Mouse (Mus musculus): ENCODE measurements at regions not wholly inside any gene's neighbourhood (a gene's known extent, or its start where the extent isn't known, plus 50 kb on each side); places are given as distances from the start of the nearest gene placed in this dataset.

DNA sequence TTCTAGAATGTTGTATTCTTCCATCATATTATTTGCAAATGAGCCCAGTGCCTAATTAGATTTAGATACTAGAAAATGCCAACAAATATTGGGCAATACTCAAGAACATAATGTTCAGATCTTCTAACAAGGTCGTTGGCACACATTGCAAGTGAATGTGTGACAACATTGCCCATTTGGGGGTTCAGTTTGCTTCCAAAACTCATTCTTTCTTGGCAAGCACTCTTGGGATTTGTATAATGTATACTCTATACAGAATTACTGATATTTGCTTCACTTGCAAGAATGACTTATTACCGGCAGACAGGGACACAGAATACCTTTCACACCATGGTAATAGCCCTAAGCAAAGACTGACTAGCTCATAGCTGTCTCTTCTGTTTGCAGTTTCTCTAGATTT lies 194.8 kb upstream of the Tmem45b start:
- TF ChIP-seq POLR2A (IDR thresholded peaks at IDR 0.05; ENCODE audit: insufficient read depth, low read depth, low read length): no peak
- no peak for TF ChIP-seq CTCF (IDR thresholded peaks at IDR 0.05; ENCODE audit: insufficient read depth, low read depth, low read length)
